Mouse (Mus musculus) CD4-positive, CD25-positive, alpha-beta regulatory T cell (primary cell): ENCODE measurements around the gene Slc9c1. TPM values are rescaled to one million over a fixed set of nuclear protein-coding genes. Genes with fewer than 3 reads are reported as not detected.

Experiments
- polyA plus RNA-seq: library from polyadenylated mRNA; unstranded; fragments of 100-300 nt; shearing (Covaris generic); gene quantifications from one replicate; pipeline ENCODE4 v1.2.1, GENCODE M21; 2017

Gene Slc9c1
- not detected for polyA plus RNA-seq

DNA sequence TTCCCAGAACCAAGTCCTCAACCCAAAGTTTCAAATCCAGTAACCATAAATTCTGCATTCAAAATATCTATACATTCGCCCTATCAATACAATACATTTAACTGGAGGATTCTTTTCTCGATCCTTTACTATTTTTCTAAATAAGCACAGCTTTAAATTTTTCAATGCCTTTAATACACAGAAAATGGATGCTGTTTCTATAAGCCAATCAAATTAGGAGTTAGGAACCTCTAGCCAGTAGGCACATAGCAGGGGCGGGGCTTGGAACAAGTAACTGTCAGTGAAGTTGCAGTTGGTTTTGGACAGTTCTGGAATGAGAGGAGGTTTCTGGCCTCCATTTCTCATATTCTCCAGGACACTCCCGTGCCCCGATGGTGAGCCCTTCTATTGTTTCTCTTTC, at the start of gene Slc9c1:
Slc9c1 (plus strand) TSS at position 301 of the 400 bp plus-strand sequence.

GRCm38 (mm10) chr16:45492927-45493326, 42.2 kb upstream of the Slc9c1 start, which contains the start of gene Gm609:
TSS of gene Gm609 (minus strand) at chr16:45492969.

DNA sequence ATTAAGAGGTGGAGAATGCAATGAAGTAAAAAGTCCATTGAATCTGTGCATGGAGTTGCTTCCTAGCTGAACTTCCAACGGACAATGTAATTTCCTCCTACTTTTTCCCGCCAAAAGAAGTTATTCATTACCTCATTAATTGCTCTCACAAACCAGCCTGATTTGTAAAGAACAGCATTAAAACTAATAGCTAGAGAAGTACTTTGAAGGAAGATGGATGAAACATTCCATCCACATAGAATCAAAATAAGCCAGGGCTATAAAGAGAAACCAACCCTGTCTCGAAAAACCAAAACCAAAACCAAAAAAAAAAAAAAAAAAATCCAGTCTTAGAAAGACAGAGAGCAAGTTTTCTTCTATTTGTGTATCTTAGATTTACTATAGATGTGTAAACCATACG, 3.2 kb upstream of the Slc9c1 start, which contains the start of gene Gm17783:
Gm17783 (minus strand) TSS at position 101 of the 400 bp plus-strand sequence.

DNA sequence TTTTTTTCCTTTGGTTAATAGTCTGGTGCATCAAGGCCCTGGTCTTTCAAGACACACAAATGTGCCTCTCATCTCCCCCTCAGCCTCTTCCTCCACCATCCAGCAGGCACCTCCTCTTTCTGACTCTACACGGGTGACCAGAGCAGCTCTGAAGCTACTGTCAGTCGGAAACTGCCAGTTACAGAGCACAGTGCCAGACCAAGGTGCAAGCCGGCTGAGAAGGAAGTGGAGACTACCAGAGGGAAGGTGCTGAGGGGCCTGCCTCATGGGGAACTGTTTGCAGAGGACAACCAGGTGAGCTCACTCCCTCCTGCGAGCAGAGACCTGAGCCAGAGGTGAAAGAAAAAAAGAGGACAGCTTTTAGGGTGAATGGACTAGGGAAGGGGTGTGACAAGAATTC, 75.2 kb downstream of the Slc9c1 start, which contains the start of gene Gcsam:
Gcsam (plus strand) TSS at position 114 of the 400 bp plus-strand sequence.

GRCm38 (mm10) chr16:45653934-45654332, 118.8 kb downstream of the Slc9c1 start, which contains the start of gene BC016579:
TSS of gene BC016579 (minus strand) at chr16:45654068.

Other genes starting within 250 kb of the Slc9c1 start
- 123 TPM for gene Cd200, start 126.3 kb upstream of the Slc9c1 start, polyA plus RNA-seq
- gene Gm609, start 42.3 kb upstream of the Slc9c1 start, polyA plus RNA-seq, result 0.19 TPM
- not detected for gene Gm17783, start 3.3 kb upstream of the Slc9c1 start, polyA plus RNA-seq
- gene Gcsam, start 75.1 kb downstream of the Slc9c1 start, polyA plus RNA-seq, result 0.11 TPM
- 0.19 TPM for gene BC016579, start 118.8 kb downstream of the Slc9c1 start, polyA plus RNA-seq
- gene Tmprss7, start 158.3 kb downstream of the Slc9c1 start, polyA plus RNA-seq, result not detected
- not detected for gene Tagln3, start 189.3 kb downstream of the Slc9c1 start, polyA plus RNA-seq
- gene Abhd10, start 207.6 kb downstream of the Slc9c1 start, polyA plus RNA-seq, result 35.5 TPM